Mouse (Mus musculus): ENCODE data around the gene Trio. TPM values are rescaled to one million over a fixed set of nuclear protein-coding genes. Genes with fewer than 3 reads are reported as not detected.
A peak's percentile ranks its signal among the peaks of the same experiment; 100 is the strongest.

Gene Trio
- polyA plus RNA-seq, 1 experiment = 56.3 TPM

DNA sequence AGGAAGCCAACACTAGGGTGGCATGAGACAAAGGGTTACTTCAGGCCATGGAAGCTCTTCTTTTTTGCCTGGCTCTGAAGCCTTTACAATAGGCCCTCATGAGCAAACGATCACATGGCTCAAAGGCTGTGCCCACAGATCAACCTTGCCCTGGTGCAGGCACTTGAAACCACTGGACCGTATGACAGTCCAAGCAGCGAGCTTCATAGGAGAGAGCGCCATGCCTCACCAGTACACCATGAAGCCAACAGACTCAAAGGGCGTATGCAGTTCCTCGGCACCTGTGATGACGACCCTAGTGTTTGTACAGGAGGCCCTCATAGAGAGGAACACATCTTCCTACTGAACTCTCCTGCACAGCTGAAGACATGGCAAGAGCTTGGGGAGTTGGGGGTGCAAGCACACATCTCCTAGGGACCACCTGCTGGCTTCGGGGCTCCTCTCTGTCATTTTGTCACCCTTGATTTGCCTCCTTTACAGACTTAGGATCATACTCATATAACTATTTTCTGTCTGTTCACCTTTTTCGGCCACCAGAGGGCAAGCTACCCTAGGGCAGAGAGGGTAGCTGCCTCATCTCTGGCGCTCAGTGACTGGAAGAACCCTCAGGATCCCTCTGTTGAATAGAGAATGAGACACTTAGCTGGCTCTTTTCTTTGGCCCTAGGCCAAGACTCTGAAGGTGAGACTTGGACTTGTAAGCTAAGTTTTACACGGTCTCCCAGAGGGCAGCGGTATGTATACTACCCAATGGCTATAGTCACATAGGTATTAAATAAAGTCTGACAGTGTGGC is 273.8 kb downstream of the Trio start:
- Histone ChIP-seq H3K27me3 (ENCODE audit: control insufficient read depth, insufficient read depth, insufficient read length) (no peaks in the 10 kb centered on the region), H3K36me3 (ENCODE audit: control insufficient read depth, insufficient read depth) (peaks cover 73% of the 10 kb centered on the region), H3K4me2 (ENCODE audit: low read depth) (no peak overlapping the region), H3K4me3 (no peak overlapping the region), H3K79me2 (ENCODE audit: control insufficient read depth, insufficient read depth) (no peaks in the 10 kb centered on the region), H3ac (ENCODE audit: control insufficient read depth, insufficient read length) (no peak overlapping the region)
- TF ChIP-seq POLR2AphosphoS2 (IDR thresholded peaks at IDR 0.05; ENCODE audit: insufficient read length, low read depth) (peak; percentile 43), E2F4 (IDR thresholded peaks at IDR 0.05; ENCODE audit: insufficient read depth) (no peak), TCF12 (IDR thresholded peaks at IDR 0.05; ENCODE audit: insufficient read depth, poor library complexity, severe bottlenecking) (no peak), REST (IDR thresholded peaks at IDR 0.05; ENCODE audit: insufficient read depth, insufficient read length) (no peak), MYOD1 (IDR thresholded peaks at IDR 0.05; ENCODE audit: control insufficient read depth in 1 of 3, insufficient read length in 2 of 3, low read depth in 2 of 3) (no peak), POLR2A (IDR thresholded peaks at IDR 0.05; ENCODE audit: insufficient read length, low read depth) (no peak), MYOG (IDR thresholded peaks at IDR 0.05; ENCODE audit: control insufficient read depth in 1 of 3, insufficient read depth in 1 of 3, insufficient read length in 2 of 3, low read depth in 2 of 3) (no peak), MAX (IDR thresholded peaks at IDR 0.05; ENCODE audit: low read depth) (no peak), USF1 (IDR thresholded peaks at IDR 0.05; ENCODE audit: low read depth) (no peak)

DNA sequence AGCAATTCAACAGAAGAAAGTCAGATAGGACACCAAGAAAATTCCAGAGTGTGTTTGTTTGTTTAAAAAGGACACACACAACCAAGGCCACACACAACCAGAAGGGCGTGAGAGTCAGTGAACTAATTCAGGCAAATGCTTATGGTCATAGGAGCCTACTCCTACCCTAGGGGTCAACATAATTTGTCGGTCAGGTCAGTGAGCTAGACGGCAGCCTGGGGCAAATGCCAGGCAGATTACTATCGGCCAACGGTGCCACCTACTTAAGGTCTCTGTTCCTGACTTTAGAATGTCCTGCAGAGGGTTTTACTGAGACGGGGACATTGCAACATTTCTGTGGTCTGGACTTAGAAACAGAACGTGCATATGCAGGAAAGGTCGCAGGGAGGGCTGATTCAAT is 276.9 kb downstream of the Trio start:
- H3K4me3 ChIP-seq = no peak overlapping the region
- peaks cover 84% of the 10 kb centered on the region for H3K36me3 ChIP-seq (ENCODE audit: control insufficient read depth, insufficient read depth)
- H3K27me3 ChIP-seq (ENCODE audit: control insufficient read depth, insufficient read depth, insufficient read length) = no peaks in the 10 kb centered on the region
- H3K79me2 ChIP-seq (ENCODE audit: control insufficient read depth, insufficient read depth) = no peaks in the 10 kb centered on the region
- H3ac ChIP-seq (ENCODE audit: control insufficient read depth, insufficient read length) = no peak overlapping the region
- TF ChIP-seq TCF12 (IDR thresholded peaks at IDR 0.05; ENCODE audit: insufficient read depth, poor library complexity, severe bottlenecking) = no peak
- TF ChIP-seq POLR2A (IDR thresholded peaks at IDR 0.05; ENCODE audit: insufficient read length, low read depth) = no peak
- no peak for TF ChIP-seq MYOD1 (IDR thresholded peaks at IDR 0.05; ENCODE audit: control insufficient read depth in 1 of 3, insufficient read length in 2 of 3, low read depth in 2 of 3)
- TF ChIP-seq TCF3 (IDR thresholded peaks at IDR 0.05; ENCODE audit: insufficient read length, low read depth) = no peak
- TF ChIP-seq MYOG (IDR thresholded peaks at IDR 0.05; ENCODE audit: control insufficient read depth in 1 of 3, insufficient read depth in 1 of 3, insufficient read length in 2 of 3, low read depth in 2 of 3) = no peak
- no peak for TF ChIP-seq MAX (IDR thresholded peaks at IDR 0.05; ENCODE audit: low read depth)
- no peak for TF ChIP-seq USF1 (IDR thresholded peaks at IDR 0.05; ENCODE audit: low read depth)
- no peak for TF ChIP-seq SRF (IDR thresholded peaks at IDR 0.05; ENCODE audit: control insufficient read depth, insufficient read length, low read depth)
- no peak for TF ChIP-seq E2F4 (IDR thresholded peaks at IDR 0.05; ENCODE audit: insufficient read depth)
- no peak for TF ChIP-seq POLR2AphosphoS2 (IDR thresholded peaks at IDR 0.05; ENCODE audit: insufficient read length, low read depth)
- no peak for TF ChIP-seq REST (IDR thresholded peaks at IDR 0.05; ENCODE audit: insufficient read depth, insufficient read length)
- TF ChIP-seq CEBPB (IDR thresholded peaks at IDR 0.05; ENCODE audit: insufficient read depth, poor library complexity, severe bottlenecking) = no peak
- no peak overlapping the region for H3K4me2 ChIP-seq (ENCODE audit: low read depth)

DNA sequence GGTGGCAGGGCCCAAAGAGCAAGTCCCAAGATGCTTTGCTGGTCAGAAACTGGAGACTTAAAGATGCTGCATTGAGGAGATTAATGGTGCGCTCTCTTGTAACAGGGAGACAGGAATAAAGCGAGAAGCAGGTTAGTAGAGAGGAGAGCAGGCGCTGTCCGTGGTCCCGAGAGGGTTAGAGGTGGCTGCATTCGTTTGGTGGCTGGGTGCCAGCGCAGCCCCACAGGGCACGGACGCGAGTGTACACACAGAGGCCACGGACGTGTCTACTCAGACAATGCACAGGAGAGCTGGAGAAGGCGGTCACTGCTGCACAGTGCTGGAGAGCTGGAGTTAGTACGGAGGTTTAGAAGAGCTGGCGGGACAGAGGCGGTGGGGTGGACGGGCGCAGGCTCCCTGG is 278.1 kb downstream of the Trio start:
- H3K4me3 ChIP-seq = no peak overlapping the region
- H3K4me2 ChIP-seq (ENCODE audit: low read depth) = no peak overlapping the region
- TF ChIP-seq TCF12 (IDR thresholded peaks at IDR 0.05; ENCODE audit: insufficient read depth, poor library complexity, severe bottlenecking) (no peak), REST (IDR thresholded peaks at IDR 0.05; ENCODE audit: insufficient read depth, insufficient read length) (peak; percentile 70), POLR2AphosphoS2 (IDR thresholded peaks at IDR 0.05; ENCODE audit: insufficient read length, low read depth) (peak; percentile 51)
- H3K79me2 ChIP-seq (ENCODE audit: control insufficient read depth, insufficient read depth) = no peaks in the 10 kb centered on the region
- H3ac ChIP-seq (ENCODE audit: control insufficient read depth, insufficient read length) = no peak overlapping the region
- peaks cover 85% of the 10 kb centered on the region for H3K36me3 ChIP-seq (ENCODE audit: control insufficient read depth, insufficient read depth)
- H3K27me3 ChIP-seq (ENCODE audit: control insufficient read depth, insufficient read depth, insufficient read length) = no peaks in the 10 kb centered on the region

GRCm38 (mm10) chr15:27744995-27745394 is 280.7 kb downstream of the Trio start:
- TF ChIP-seq MAX (IDR thresholded peaks at IDR 0.05; ENCODE audit: low read depth) = no peak
- TF ChIP-seq MYOD1 (IDR thresholded peaks at IDR 0.05; ENCODE audit: control insufficient read depth in 1 of 3, insufficient read length in 2 of 3, low read depth in 2 of 3) = no peak
- no peak for TF ChIP-seq TCF12 (IDR thresholded peaks at IDR 0.05; ENCODE audit: insufficient read depth, poor library complexity, severe bottlenecking)
- TF ChIP-seq MYOG (IDR thresholded peaks at IDR 0.05; ENCODE audit: control insufficient read depth in 1 of 3, insufficient read depth in 1 of 3, insufficient read length in 2 of 3, low read depth in 2 of 3) = no peak
- no peak for TF ChIP-seq TCF3 (IDR thresholded peaks at IDR 0.05; ENCODE audit: insufficient read length, low read depth)
- TF ChIP-seq SRF (IDR thresholded peaks at IDR 0.05; ENCODE audit: control insufficient read depth, insufficient read length, low read depth) = no peak
- TF ChIP-seq USF1 (IDR thresholded peaks at IDR 0.05; ENCODE audit: low read depth) = no peak
- TF ChIP-seq E2F4 (IDR thresholded peaks at IDR 0.05; ENCODE audit: insufficient read depth) = no peak
- TF ChIP-seq REST (IDR thresholded peaks at IDR 0.05; ENCODE audit: insufficient read depth, insufficient read length) = no peak
- no peak for TF ChIP-seq POLR2AphosphoS2 (IDR thresholded peaks at IDR 0.05; ENCODE audit: insufficient read length, low read depth)
- TF ChIP-seq POLR2A (IDR thresholded peaks at IDR 0.05; ENCODE audit: insufficient read length, low read depth) = no peak
- no peak for TF ChIP-seq CEBPB (IDR thresholded peaks at IDR 0.05; ENCODE audit: insufficient read depth, poor library complexity, severe bottlenecking)
- Histone ChIP-seq H3K4me2 (ENCODE audit: low read depth) (no peak overlapping the region), H3ac (ENCODE audit: control insufficient read depth, insufficient read length) (no peak overlapping the region), H3K27me3 (ENCODE audit: control insufficient read depth, insufficient read depth, insufficient read length) (no peaks in the 10 kb centered on the region), H3K4me3 (no peak overlapping the region), H3K79me2 (ENCODE audit: control insufficient read depth, insufficient read depth) (no peaks in the 10 kb centered on the region), H3K36me3 (ENCODE audit: control insufficient read depth, insufficient read depth) (peaks cover 76% of the 10 kb centered on the region)

- no peak overlapping the region for H3K4me2 ChIP-seq (ENCODE audit: low read depth)
- no peak for TF ChIP-seq SRF (IDR thresholded peaks at IDR 0.05; ENCODE audit: control insufficient read depth, insufficient read length, low read depth)
- TF ChIP-seq TCF12 (IDR thresholded peaks at IDR 0.05; ENCODE audit: insufficient read depth, poor library complexity, severe bottlenecking) = no peak
- TF ChIP-seq E2F4 (IDR thresholded peaks at IDR 0.05; ENCODE audit: insufficient read depth) = no peak
- TF ChIP-seq TCF3 (IDR thresholded peaks at IDR 0.05; ENCODE audit: insufficient read length, low read depth) = no peak
- no peak for TF ChIP-seq POLR2A (IDR thresholded peaks at IDR 0.05; ENCODE audit: insufficient read length, low read depth)
- TF ChIP-seq POLR2AphosphoS2 (IDR thresholded peaks at IDR 0.05; ENCODE audit: insufficient read length, low read depth) = peak; percentile 38
- H3K79me2 ChIP-seq (ENCODE audit: control insufficient read depth, insufficient read depth) = no peaks in the 10 kb centered on the region
- H3K36me3 ChIP-seq (ENCODE audit: control insufficient read depth, insufficient read depth) = peaks cover 55% of the 10 kb centered on the region
- no peak overlapping the region for H3K4me3 ChIP-seq
- no peaks in the 10 kb centered on the region for H3K27me3 ChIP-seq (ENCODE audit: control insufficient read depth, insufficient read depth, insufficient read length)
- H3ac ChIP-seq (ENCODE audit: control insufficient read depth, insufficient read length) = no peak overlapping the region
Observed at GRCm38 (mm10) chr15:27740080-27740479, 285.6 kb downstream of the Trio start.

All from myocyte (in vitro differentiated cells).